Mouse (Mus musculus) retina, adult 2 months (tissue): ENCODE data around the gene Zmiz1.

Experiments
- DNase-seq: peaks from one replicate; pipeline ENCODE4 v3.0.0-alpha.2; 2012; ENCODE audit warnings: low read depth, low spot score

Zmiz1 gene

DNA sequence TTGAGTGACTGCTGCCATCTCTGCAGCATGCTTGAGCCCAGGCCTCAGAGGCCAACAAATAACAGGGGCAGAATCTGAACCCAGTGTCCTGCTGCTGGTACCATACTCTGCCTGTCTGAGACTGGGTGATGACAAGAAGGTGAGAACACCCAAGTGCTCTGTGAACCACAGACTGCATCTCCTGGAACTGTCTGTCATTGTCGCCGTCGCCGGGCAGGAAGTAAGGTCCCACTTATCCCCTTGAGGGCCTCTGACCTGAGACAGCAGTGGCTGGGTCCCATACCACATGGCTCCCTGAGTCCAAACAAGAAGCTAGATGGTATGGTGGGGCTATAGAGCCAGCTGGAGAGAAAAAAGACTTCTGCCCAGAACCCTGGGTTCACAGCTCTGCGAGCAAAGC is 100.9 kb downstream of the Zmiz1 start:
- DNase-seq = no peak

DNA sequence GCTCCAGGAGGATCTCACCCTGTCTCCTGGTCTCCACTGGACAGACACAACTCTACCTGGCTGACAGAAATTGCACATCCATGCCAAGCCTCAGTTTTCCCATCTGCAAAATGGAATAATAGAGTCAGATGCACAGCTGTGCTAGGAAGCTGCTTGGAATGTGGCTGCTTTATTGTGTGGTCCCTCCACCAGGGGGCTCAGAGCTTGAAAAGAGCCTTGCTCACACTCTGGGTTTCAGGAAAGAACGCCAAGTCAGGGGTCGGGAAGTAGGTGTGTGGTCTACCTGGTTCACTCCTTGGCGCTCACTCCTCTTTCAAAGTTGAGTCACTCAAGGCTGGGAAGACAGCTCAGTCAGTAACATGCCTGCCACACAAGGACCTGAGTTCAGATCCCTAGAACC is 101.9 kb downstream of the Zmiz1 start:
- DNase-seq = no peak

DNA sequence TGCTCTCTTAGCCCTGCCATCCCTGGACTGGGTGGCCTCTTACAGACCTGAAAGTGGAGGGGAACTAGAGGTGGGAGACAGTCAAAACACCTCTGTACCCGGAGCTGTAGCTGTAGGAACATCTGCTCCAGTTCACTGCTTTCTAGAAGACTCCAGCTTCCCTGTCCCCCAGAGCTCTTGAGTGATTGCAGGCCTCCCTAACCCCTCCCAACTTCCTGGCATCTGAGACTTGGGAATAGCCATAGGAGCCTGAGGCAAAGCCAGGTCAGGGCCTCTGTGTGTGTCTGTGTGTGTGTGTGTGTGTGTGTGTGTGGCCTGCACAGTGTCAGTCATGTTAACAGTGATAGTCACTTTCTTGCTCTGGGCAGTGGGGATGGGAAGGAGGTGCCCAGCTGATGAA is 102.7 kb downstream of the Zmiz1 start:
- no peak for DNase-seq

DNA sequence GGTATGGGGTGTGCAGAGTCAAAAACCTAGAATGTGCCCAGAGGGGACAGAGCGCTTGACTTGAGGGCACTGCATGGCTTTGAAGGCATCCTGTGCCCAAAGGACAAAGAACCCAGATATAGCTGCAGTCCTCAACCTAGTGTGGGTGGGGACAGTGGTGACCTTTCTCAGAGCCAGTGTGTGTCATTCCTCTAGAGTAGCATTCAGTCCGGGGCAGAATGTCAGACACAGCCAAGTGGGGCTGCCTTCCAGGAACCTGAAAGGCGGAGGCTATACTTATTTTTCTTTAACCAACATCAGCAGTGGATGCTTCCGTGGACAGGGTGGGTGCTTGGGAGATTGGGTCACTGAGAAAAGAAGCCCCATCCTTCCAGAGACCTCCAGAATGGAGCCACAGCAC is 103.5 kb downstream of the Zmiz1 start:
- DNase-seq = no peak

DNA sequence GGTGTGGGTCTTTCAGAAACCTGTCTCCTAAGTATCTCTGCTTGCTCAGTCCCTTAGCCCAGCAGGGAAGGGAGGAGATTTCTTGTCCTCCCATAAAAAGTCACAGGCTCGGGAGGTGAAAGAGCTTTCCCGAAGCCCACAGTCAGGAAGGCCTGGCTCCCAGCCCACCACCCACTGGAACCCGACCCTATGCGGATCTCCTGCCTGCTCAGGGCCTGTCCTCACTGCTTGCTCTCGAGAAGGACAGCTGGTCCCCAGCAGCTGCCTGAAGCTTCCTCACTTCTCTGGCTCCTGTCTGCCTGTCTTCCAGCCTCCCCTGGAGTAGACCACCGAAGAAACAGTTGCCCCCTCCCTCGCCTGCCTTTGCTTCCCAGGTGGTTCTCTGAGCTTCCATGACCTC is 103.9 kb downstream of the Zmiz1 start:
- no peak for DNase-seq

DNA sequence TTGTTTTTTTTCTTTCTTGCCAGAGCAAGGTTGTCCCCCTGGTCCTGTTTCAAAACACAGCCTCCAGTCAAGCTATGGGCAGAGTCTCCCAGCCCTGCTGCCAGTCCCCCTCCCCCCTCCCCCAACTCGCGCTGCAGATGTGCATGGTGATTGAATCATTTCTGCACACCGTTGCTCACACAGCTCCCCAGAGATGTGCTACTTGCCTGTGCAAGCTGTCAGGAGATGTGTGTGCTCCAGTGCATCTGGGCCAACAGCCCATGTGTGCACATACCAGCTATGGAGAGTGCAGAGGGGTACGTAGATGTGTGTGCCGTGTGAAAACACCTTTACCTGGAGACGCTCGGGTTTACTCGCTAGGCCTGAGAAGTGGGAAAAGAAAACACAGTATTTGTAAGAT is 105.6 kb downstream of the Zmiz1 start:
- no peak for DNase-seq

DNA sequence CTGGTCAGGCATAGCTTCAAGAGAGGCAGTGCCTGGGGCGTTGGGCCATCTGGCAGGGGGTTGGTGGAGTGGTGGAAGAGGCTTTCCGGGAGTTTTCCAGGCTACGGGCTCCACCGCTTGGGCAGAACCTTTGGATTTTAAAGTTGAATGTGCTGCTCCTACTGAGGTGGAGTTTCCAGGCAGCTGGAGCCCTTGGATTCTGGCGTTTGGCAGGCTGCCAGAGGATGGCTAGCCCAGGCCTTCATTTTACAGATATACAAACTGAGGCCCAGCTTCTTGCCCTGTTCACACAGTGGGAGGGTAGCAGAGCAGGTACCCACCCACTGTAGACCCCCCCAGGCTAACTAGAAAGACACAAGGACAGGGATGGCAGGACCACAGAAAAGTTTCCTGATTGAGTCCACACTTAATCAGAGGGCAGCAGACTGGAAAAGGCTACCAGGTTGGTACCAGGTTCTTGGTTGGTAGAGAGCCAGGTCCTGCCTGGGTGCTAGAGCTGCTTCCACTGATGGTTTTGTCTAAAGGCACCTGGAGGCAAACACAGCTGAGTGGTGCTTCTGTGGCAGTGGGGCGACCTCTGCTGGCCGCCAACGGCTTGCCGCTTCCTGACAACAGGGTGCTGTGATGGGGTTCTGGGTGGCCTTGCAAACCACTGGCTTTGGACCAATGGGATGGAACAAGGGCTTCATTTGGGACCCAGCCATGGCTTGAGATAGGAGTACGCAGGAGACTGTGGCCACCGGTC is 106.5 kb downstream of the Zmiz1 start:
- no peak for DNase-seq

DNA sequence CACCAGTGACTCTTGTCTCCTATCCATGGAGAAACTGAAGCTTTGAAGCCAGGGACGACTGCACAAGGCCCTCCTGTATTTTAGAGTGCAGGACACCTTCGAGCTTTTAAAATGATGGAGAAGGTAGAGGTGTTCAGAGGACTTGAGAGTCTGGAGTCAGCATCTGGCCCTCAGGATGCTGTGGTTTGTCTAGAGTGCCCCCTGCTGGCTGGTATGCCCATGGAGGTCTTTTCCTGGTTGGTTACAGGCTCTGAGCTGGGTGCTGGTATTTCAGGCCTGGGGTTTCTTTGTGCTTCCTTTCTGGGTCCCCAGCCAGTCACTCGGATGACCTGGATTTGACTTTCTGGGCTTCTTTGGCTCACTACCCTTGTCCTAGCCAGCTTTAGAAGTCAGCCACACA is 108.3 kb downstream of the Zmiz1 start:
- DNase-seq = no peak

DNA sequence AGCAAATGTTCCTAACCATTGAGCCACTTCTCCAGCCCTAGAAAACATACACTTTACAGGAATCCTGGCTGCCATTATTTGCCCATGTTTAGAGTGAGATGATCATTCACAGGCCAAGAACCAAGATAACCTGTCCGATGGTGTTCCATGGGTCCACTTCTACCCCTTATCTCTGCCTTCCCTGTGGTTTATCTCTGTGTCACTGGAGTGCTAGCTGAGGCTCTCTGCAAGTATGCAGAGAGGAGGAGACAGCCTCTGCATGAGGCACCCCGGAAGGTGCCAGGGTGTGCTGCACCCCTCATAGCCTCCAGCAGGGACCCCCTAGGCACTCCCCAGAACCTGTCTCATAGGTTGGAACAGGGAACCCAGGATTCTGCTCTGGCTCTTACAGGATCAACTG is 108.9 kb downstream of the Zmiz1 start:
- no peak for DNase-seq

DNA sequence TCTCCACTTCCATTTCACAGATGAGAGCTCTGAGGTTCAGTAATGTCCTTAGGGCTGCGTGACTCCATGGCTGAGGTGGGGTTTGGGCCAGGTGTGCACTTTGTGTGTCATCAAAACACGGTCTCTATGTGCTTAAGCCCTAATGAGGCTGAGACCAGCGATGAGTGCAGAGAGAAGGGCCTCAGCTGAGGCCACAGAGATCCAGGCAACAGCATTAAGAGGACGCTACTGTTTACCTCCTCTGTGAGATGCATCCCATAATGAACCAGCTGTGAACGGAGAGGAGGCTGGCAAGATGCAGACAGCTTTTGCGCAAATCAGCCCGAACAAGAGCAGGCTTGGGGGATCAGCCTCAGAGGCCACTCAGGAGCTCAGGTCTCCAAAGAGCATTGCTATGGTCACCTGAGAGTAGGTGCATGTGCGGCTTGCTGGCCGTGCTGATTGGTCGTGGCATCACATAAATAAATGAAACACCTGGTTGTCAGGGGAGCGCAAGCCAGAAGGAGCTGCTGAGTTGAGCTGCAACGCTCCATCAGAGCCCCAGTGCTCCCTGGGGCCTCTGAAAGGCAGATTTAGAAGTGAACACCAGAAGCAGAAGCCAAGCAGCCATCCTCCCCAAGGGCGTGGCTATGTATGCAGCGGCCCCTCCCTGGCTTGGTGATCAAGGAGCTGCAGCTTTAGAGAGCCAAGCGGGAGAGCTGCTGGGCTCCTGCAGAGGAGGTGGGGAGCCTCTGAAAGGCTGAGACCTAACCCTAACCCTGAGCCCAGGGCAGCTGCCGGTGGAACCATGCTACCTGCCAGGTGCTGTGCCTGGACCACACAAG is 115.3 kb downstream of the Zmiz1 start:
- DNase-seq = no peak

DNA sequence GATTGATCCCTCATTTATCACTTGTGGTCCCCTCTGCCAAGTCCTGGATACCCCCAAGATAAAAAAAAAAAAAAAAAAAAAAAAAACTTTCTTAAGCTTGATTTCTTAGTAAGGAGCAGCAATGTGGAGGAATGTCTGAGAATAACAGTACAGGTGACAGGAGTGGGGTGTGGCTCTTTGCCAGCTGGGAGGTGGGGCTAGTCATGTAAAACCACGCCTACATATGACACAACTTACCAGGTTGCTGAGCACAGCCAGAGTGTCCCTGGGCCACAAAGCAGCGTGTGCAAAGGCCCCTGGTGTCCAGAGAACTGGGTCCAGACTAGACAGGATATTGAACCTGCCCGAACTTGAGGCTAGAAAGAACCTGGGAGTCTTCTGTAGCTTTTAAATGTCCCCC is 117.7 kb downstream of the Zmiz1 start:
- no peak for DNase-seq

DNA sequence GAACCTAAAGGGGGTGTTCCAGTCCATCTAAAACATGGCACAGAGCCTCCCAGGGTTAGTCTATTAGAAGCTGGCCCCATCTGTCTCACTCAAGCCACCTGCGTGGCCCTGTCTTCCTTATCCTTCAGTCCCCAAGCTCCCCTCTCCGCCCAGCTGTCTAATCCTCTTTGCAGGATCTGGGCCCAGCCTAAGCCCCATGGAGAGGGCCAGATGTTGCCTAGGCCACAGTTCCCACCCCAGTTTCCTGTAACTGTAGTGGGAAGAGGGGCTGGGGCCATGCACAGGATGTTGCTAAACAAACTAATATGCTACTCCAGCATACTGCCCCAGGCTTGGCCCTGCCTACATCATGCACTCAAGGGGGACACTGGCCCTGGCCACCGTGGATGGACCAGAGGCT is 118.4 kb downstream of the Zmiz1 start:
- no peak for DNase-seq

DNA sequence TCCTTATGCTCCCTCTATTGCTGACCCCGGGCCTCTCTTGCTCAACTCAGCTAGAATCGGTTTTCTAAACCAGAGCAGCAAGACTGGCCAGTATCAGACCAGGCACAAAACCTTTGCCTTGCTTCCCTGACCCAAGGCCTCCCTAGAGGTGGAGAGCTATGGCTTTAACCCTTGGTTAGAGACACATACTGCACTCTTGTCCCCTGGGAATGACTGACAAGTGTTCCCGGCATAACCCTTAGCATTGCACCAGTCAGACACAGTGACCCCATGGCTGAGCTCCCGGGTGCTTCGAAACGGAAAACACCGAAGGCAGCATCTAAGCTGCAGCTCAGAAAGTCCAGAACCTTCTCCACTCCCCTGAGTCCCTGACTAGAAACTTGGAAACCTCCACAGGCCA is 120.6 kb downstream of the Zmiz1 start:
- DNase-seq = no peak

DNA sequence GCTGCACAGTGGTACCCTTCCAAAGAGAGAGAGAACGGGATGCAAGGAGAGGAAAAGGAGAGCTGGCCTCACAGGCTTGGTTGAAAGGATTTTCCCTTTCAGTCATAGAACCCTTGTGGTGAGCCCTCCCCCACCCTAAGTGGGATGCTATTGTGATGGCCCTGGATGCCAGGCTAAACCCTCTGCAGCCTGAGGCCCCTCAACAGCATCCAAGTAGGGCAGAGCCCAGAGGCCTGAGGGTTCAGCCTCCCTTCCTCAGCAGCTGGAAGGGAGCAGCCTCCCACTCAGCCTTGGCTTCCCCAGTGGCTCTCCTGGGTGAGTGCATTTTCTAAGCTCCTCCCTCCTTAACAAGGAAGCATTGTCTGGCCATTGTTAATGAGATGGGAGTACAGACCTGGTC is 121.4 kb downstream of the Zmiz1 start:
- DNase-seq = no peak

DNA sequence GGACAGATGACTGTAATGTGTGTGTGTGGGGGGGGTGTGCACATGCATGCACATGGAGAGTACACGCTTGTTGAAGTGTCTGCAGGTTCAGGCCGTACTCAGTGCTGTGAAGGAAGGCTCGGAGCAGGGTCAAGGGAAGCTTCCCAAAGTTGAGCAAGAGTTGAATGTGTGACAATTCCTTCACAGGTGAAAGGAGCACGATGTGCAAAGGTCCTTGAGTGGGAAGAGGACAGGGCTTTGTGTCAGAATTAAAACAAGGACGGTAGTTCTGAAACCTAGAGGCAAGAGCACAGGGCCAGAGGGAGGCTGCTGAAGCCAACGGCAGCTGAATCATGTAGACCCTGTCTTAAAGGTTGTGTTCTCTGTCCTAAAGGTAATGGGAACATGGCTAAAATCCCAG is 123.6 kb downstream of the Zmiz1 start:
- no peak for DNase-seq

DNA sequence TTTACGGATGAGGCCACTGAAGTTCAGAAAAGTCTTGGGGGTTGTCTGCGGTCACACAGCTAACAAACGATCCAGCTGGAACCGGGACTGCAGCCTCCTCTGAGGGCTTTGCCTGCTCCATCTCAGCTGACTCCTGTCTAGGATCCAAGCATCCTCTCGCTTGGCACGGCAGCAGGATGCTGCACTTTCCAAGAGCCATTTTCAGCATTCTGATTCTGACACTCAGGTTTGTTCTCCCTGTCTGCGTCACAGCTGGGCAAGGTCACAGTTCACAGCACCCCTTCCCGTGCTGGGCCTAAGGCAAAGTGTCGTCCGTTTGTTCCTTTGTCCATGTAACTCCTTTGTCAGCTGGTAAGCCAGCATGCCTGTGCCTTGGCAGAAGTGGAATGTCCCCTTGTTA is 124.9 kb downstream of the Zmiz1 start:
- DNase-seq = no peak

DNA sequence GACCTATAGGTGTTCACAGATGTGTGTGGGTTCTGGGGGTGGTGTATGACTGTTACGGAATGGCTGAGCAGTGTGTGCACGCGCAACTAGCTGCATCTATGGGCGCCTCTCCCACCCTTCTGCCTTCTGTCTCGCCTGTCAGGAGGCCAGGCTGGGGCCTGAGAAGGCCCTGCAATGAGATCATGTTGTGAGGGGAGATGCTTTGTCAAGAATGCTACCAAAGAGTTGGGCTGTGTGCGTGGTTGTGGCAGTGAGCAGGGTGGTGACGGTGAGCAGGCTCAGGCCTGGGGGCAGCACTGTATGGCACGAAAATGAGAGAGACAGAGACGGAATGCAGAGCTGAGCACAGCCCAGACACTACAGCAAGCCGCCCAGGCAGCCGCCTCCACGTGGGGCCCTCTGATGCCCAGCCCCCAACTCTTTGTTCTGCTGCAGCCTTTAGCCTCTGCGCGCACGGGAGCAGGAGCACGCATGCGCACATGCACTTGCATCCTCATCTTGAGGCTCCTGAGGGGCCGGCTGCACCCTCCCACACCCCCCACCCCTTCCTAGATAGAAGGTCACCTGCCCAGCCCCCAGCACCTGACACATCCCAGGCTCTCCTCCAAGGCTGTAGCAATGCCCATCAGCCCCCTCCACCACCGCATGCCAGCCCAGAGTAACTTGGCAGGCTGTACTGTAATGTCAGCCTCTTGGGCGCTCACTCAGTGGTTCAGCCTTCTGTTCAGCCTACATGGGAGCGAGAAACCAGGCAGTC is 126.7 kb downstream of the Zmiz1 start:
- no peak for DNase-seq

DNA sequence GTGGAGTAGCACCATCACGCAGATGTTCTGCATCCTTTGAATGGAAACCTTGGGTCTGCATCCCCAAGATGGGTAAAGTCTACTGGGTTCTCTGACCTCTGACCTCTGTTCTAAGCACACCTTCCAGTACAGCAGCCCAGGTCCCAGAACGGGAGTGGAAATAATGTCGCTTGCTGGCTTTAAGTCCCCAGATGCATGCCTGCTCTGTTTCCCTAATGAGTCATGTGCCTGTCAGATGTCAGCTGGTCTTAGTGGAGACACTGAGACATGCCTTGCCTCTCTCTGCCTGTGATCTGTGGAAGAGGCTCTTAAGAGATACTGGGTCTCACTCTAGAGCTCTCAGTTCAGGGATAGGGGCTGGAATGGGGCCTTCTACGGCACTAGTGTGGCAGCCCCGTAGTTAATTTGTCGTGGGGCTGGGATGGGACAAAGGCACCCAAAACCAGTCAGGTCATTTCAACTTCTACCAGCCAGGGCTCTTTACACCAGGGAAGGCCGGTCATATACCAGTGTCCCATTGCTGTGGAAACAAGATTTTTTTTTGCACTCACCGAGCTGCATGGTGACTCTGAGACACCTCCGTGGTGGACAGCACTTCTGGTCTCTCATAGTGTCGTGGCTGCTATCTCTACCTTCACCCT is 128.0 kb downstream of the Zmiz1 start:
- DNase-seq = no peak

DNA sequence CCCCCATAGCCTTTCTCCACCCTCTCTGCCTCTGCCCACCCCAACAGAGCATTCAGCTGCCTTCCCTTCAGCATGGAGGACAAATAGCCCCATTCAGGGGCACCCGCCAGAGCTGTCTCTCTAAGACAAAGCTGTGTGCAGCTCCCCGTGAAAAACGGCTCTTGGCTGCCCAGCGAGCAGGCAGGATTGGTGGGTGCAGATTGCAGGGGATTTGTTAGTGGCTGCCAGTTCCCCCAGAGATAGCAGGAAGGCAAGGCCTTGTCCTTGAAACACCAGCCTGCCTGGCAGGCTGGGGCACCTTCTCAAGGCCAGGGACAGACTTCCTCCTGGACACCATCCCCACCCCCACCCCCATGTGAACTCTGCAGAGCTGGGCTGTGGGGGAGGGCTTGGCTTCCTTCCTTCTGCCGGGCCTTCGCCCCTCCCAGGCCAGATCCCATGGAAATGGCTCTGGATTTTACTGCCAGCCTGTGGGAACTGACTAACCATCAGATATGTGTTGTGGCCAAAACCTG is 128.6 kb downstream of the Zmiz1 start:
- no peak for DNase-seq

DNA sequence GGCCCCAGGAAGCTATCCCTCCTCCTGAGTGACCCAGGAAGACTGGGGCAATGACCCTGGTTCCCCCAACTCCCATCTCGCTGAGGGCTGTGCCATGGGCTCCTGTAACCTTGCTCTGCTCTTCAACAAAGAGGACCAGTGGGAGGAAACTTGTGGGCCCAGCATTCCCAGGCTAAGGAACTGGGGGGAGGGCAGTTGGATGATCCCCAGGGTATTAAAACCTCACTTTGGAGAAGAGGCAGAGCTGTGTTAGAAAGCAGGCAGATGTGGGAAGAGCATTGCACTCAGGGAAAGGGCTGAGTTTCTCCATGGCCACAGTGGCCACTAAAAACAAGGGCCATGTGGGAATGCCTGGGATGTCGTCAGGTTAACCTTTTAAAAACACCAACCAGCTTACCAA is 129.2 kb downstream of the Zmiz1 start:
- no peak for DNase-seq

DNA sequence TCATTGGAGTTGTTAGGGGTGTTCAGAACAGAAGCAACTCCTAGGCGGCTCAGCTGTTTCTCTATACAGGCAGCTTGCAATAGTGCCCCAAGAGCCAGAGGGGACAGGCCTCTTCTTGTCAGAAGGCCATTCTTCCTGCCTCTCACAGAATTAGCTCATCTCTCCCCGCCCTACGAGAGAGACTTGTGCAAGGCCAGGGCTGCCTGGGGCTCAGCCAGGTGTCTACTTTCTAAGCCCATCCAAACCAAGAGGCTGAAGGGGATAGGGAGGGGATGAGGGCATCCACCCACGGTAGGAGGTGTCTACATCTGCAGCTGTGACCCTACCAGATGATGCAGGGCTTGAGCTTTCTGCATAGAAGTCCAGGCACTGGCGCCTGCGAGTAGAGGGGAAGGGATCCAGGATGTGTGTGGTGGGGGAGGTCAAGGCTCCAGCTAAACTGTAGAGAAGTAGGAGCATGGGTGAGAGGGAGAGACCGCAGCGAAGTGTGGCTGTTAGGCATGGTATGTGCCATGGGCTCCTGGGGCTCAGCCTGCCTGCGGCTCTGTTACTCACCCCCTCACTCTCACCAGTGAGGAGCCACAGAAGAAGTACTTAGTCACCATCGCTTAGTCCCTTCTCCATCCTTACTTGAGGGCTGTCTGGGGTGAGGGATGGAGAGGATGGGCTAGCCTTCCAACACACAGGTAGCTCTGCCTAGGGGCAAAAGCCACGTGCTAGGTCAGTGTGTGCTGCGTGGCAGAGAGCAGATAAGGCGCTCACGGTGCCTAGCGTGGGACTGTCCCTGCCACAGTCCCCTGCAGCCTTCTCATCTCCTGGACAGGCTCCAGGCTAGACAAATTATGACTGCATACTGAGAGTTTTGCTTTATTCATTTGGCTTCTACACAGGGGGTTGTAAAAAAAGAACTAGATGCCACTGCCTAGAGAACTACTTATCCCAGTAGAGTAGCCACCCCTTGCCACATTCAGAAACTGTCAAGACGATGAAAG is 130.3 kb downstream of the Zmiz1 start:
- DNase-seq = no peak
